13 mouse cellular contexts compared by ENCODE assay signal in the genomic region with DNA sequence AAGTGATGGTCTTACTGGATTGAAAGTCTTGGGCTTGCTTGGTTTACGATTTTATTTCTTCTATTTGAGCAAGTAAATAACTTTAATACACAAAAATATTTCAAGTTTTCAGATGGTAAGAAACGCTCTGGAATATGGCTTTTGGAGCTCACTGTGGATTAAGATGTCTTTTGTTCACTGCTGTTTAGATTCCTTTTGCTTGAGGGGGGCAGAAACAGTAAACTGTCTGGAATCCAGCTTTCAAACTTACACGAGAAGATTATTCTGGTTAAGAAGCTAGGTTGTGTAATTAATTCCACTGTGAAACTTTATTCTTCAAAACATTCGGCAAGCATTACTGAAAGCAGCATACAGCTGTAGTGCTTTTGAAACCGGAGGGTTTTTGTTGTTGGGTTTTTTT. TPM values are rescaled to one million over a fixed set of nuclear protein-coding genes. Genes with fewer than 3 reads are reported as not detected.
DNase-seq lines count a peak whose midpoint lies in the region; ATAC-seq lines count a peak whose summit lies in the region.
"Had no signal": no experiment of that assay in that cellular context is flagged by ENCODE, and none has a peak within 500 bp of the region (broad histone marks: within the 10 kb centered on the region; RNA-seq: fewer than 3 reads in every experiment).

No protein-coding gene starts in this region.

- 0 out of 2 replicates have a peak overlapping the region, but pooled peaks have one; percentile 5 for H3K4me2 ChIP-seq in heart, embryonic 15.5 days
- H3K4me2 ChIP-seq in forebrain, embryonic 16.5 days (ENCODE audit: low read length) = peak overlapping the region; percentile 22
- peak overlapping the region; percentile 82 for H3K4me2 ChIP-seq in midbrain, embryonic 13.5 days (replicated peaks)

- no peak for DNase-seq in heart, adult 8-10 months (ENCODE audit: low spot score)
- DNase-seq in Muller cell, postnatal 12 days (ENCODE audit: inconsistent ontology term) = peak; percentile 51
- DNase-seq in c-Kit-positive CD71-positive TER-119-positive erythroid progenitor cells, embryonic 14.5 days (ENCODE audit: low spot score) = no peak
- no peak for DNase-seq in thymus, postnatal 14 days
- no peak for DNase-seq in right cerebral cortex, postnatal 10 days (ENCODE audit: low spot score in 2 of 2)
- DNase-seq: adrenal gland, postnatal 36 days; B cell, adult 2 months had no signal

- H3K27ac ChIP-seq in heart, embryonic 15.5 days = no peak overlapping the region
- H3K27ac ChIP-seq in forebrain, embryonic 16.5 days (ENCODE audit: low read length) = peak overlapping the region; percentile 96
- peak overlapping the region; percentile 99; the same call in 1 of the 2 replicates for H3K27ac ChIP-seq in midbrain, embryonic 13.5 days
- H3K27ac ChIP-seq: liver, embryonic 12.5 days had no signal

- no peaks in the 10 kb centered on the region for H3K27me3 ChIP-seq in heart, embryonic 15.5 days
- no peaks in the 10 kb centered on the region for H3K27me3 ChIP-seq in forebrain, embryonic 16.5 days (replicated peaks; ENCODE audit: control insufficient read depth, insufficient read depth, low read length)
- no peaks in the 10 kb centered on the region for H3K27me3 ChIP-seq in midbrain, embryonic 13.5 days
- H3K27me3 ChIP-seq: liver, embryonic 12.5 days; megakaryocyte, embryonic 14.5 days; Patski had no signal

- 66% methylated on average over 5 of the region's 5 CpGs for WGBS in heart, embryonic 15.5 days
- WGBS in forebrain, embryonic 16.5 days = 7% methylated on average over 5 of the region's 5 CpGs
- WGBS in midbrain, embryonic 13.5 days = 9% methylated on average over 5 of the region's 5 CpGs

- no peak for ATAC-seq in heart, embryonic 15.5 days (replicated peaks; ENCODE audit: insufficient number of reproducible peaks, insufficient read depth, low FRiP score, low read depth)
- no peak for ATAC-seq in forebrain, embryonic 16.5 days
- ATAC-seq in midbrain, embryonic 13.5 days = no peak
- ATAC-seq: liver, embryonic 12.5 days; Patski had no signal

- H3K4me1 ChIP-seq in heart, embryonic 15.5 days (replicated peaks) = peaks cover 33% of the 10 kb centered on the region
- peaks cover 30% of the 10 kb centered on the region for H3K4me1 ChIP-seq in forebrain, embryonic 16.5 days (replicated peaks; ENCODE audit: control insufficient read depth, insufficient read depth, low read length)
- peaks cover 68% of the 10 kb centered on the region for H3K4me1 ChIP-seq in midbrain, embryonic 13.5 days (replicated peaks)

- H3K4me3 ChIP-seq in heart, embryonic 15.5 days = no peak overlapping the region
- H3K4me3 ChIP-seq in forebrain, embryonic 16.5 days (replicated peaks; ENCODE audit: low read length) = peak overlapping the region; percentile 64
- peak overlapping the region; percentile 86 for H3K4me3 ChIP-seq in midbrain, embryonic 13.5 days (replicated peaks)
- H3K4me3 ChIP-seq: liver, embryonic 12.5 days had no signal

- H3K9me3 ChIP-seq in heart, embryonic 15.5 days (replicated peaks) = no peaks in the 10 kb centered on the region
- H3K9me3 ChIP-seq in forebrain, embryonic 16.5 days (ENCODE audit: control insufficient read depth, low read length) = no peaks in the 10 kb centered on the region
- no peaks in the 10 kb centered on the region for H3K9me3 ChIP-seq in midbrain, embryonic 13.5 days
- H3K9me3 ChIP-seq: liver, embryonic 12.5 days; megakaryocyte, embryonic 14.5 days had no signal

- H3K9ac ChIP-seq in heart, embryonic 15.5 days = no peak overlapping the region
- peak overlapping the region; percentile 89 for H3K9ac ChIP-seq in forebrain, embryonic 16.5 days (replicated peaks; ENCODE audit: low read depth, low read length)
- peak overlapping the region; percentile 93 for H3K9ac ChIP-seq in midbrain, embryonic 13.5 days (replicated peaks)
- H3K9ac ChIP-seq: liver, embryonic 12.5 days had no signal

- H3K36me3 ChIP-seq in heart, embryonic 15.5 days = peaks cover 17% of the 10 kb centered on the region
- H3K36me3 ChIP-seq in forebrain, embryonic 16.5 days (ENCODE audit: control insufficient read depth, insufficient read depth) = peaks cover 3% of the 10 kb centered on the region; the same call in 1 of the 2 replicates
- peaks cover 14% of the 10 kb centered on the region for H3K36me3 ChIP-seq in midbrain, embryonic 13.5 days

RNA-seq across cellular contexts. Expression of a gene that starts 2.8 kb away (rescaled TPM):
- 1.4 and 1.9 TPM in 2 replicates for polyA plus RNA-seq in heart, embryonic 15.5 days (2015; fragmentation: Nextera tagmentation; extraction: Ambion mirVana)
- total RNA-seq in heart, adult 8-10 months (2022) = 10 to 100 TPM; 53.3 to 57.6 (median 54.3) TPM
- 111 and 146 TPM in 2 replicates for polyA plus RNA-seq in forebrain, embryonic 16.5 days (2015; fragmentation: Nextera tagmentation; extraction: Ambion mirVana)
- polyA plus RNA-seq in midbrain, embryonic 13.5 days (2015; fragmentation: Nextera tagmentation; extraction: Ambion mirVana) = 14.0 and 20.6 TPM in 2 replicates

Comparison
In these comparisons a context has a peak if more than half of its experiments do, and no peak if none do; other contexts are left out.
1. H3K4me2 ChIP-seq: peak in every context shown above with its lines; median percentile 82 in midbrain, embryonic 13.5 days; 22 in forebrain, embryonic 16.5 days; 5 in heart, embryonic 15.5 days.